Mouse (Mus musculus): ENCODE results near the gene Csdc2.
A peak's percentile ranks its signal among the peaks of the same experiment; 100 is the strongest.

DNA sequence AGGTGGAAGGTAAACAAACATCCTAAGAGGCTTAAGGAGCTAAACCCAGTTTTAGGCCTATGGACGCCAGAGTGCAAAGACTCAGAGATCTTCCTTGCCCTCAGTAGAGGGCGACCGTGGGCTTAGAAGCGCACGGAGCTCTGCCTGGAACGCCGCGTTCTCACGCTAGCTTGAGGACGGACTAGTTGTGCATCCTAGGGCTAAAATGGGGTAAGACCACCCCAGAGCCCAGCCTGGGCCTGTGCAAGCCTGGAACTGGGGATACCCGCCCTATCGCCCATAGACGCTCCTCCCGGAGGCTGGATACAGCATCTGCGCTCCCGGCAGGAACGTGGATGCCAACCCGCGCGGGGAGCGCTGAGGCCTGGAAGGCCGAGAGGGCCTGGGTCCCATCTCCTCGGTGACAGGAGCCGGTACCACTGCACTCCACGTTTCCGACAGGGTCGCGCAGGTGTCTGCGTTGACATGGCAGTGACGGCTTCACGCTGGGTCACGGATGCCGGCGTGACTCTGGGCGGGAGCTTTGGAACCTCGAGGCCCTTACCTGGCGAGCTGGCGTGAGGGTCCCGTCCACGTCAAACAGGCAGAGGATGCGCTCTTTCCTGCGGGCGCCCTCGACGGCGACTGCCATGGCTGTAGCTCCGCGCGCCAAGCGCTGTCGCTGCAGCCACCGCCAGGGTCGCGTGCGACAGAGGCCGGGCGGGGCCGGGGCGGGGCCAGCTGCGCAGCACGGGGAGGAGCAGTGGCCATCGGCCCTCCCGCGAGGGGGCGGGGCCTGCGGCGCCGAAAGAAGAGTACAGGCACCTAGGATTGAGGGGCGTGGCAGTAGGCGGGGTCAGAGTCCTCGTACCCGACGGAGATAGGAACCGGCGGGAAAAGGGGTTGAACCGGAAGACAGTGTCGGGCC is 23.9 kb downstream of the Csdc2 start, which contains the start of gene Pmm1:
- peak; percentile 48; the same call in 1 of the 2 replicates for TF ChIP-seq POLR2A (IDR thresholded peaks at IDR 0.05; ENCODE audit: control insufficient read depth, low read depth, low read length)
- TF ChIP-seq CTCF (IDR thresholded peaks at IDR 0.05; ENCODE audit: control insufficient read depth, insufficient read depth, insufficient replicate concordance, low read depth, low read length), result peak; percentile 66; the same call in 1 of the 2 replicates
